Mouse (Mus musculus) retina, postnatal 1 day (tissue): Measurements from ENCODE around the gene Ubb.

Experiments
- DNase-seq: peaks from one replicate; pipeline ENCODE4 v3.0.0-alpha.2; 2012

The Ubb gene

GRCm38 (mm10) chr11:62591026-62591425 is 40.1 kb downstream of the Ubb start:
- DNase-seq: no peak

DNA sequence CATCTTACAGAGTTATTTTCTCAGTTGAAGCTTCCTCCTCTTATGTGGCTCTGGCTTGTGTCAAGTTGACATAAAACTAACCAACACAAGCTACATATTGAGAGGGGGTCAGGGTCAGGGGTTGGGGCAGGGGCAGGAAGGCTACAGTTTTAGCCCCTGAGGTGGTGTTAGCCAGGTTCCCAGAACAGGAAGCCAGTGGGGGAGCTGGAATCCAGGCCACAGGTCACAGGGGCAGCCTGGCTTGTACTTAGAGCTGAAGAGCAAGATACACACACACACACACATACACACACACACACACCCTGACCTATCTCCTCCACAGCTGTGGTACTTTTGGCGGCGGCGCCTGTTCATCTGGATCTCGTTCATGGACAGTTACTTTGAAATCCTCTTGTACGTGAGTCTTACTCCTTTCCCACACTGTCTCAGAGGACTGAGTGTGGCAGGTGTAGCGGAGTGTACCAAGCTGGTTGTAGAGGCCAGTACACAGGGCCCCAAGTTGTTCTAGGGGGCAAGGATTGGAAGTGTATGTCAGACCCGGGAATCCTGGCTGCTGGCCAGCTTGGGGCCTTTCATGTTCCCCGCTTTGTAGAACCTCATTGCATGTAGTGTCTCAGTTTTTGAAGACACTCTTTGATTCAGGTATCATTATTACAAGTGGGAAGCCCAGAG is 41.1 kb downstream of the Ubb start:
- no peak for DNase-seq

GRCm38 (mm10) chr11:62598571-62598970 is 47.6 kb downstream of the Ubb start:
- no peak for DNase-seq

DNA sequence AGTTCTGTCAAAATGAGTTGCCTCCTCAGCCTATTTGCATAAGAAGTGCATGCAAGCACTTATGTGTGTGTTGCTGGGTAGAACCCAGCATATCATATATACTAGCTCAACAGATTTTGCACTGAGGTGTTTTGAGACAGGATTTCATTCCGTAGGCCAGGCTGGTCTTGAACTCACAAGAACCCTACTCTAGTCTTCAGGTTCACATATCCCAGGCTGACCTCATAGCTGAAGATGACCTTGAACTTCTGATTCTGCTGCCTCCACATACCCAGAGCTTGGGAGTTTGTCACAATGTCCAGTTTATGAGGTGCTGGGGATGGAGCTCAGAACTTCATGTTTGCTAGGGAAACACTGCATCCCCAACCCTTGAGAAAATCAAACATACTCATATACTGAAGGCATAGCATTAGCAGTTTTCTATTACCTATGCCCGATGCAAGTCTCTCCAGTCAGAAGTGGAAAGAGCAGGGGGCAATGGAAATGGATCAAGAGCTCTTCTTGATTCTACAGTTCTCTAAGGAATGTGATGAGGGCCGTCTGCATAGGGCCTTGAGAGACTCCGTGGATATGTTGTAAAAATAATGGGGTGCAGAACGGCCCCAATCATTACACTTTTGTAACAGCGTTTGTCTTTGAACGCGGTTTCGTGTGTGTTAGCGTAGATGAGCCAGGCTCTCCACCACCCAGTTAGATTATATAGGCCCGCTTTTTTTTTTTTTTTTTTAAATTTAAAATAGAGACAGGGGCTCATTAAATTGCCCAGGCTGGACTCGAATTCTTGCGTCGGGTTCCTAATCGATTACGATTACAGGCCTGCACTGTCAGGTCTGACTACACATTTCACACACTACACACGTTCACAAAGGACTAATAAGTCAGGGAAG is 51.0 kb downstream of the Ubb start:
- DNase-seq: no peak
